Mouse (Mus musculus): ENCODE data around the gene Svs1. TPM values are rescaled to one million over a fixed set of nuclear protein-coding genes. Genes with fewer than 3 reads are reported as not detected.
A peak's percentile ranks its signal among the peaks of the same experiment; 100 is the strongest.

Gene Svs1
- polyA plus RNA-seq, 1 experiment from 2014 or later, result not detected

- Histone ChIP-seq H3K4me2 (no peak overlapping the region), H3K36me3 (no peaks in the 10 kb centered on the region), H3K27ac (no peak overlapping the region), H3K4me3 (no peak overlapping the region), H3K9ac (no peak overlapping the region), H3K9me3 (no peaks in the 10 kb centered on the region), H3K4me1 (replicated peaks) (no peaks in the 10 kb centered on the region), H3K27me3 (no peaks in the 10 kb centered on the region)
- WGBS, result 58% methylated on average over 1 of the region's 1 CpGs
- no peak for ATAC-seq (ENCODE audit: low FRiP score)
These were observed 7.0 kb upstream of the Svs1 start for GRCm38 (mm10) chr6:48979616-48980015.

- no peak overlapping the region for H3K9ac ChIP-seq
- no peaks in the 10 kb centered on the region for H3K27me3 ChIP-seq
- H3K27ac ChIP-seq, result no peak overlapping the region
- no peak overlapping the region for H3K4me2 ChIP-seq
- H3K4me3 ChIP-seq, result no peak overlapping the region
- no peaks in the 10 kb centered on the region for H3K36me3 ChIP-seq
- no peak for ATAC-seq (ENCODE audit: low FRiP score)
- no peaks in the 10 kb centered on the region for H3K9me3 ChIP-seq
- 75% methylated on average over 3 of the region's 3 CpGs for WGBS
- H3K4me1 ChIP-seq (replicated peaks), result no peaks in the 10 kb centered on the region
These were observed 4.4 kb upstream of the Svs1 start for GRCm38 (mm10) chr6:48982305-48982704.

GRCm38 (mm10) chr6:48989971-48990370 lies 3.3 kb downstream of the Svs1 start:
- no peaks in the 10 kb centered on the region for H3K27me3 ChIP-seq
- no peaks in the 10 kb centered on the region for H3K4me1 ChIP-seq (replicated peaks)
- H3K9me3 ChIP-seq, result no peaks in the 10 kb centered on the region
- no peaks in the 10 kb centered on the region for H3K36me3 ChIP-seq
- H3K4me2 ChIP-seq, result no peak overlapping the region
- H3K9ac ChIP-seq, result no peak overlapping the region
- 94% methylated on average over 5 of the region's 5 CpGs for WGBS
- no peak for ATAC-seq (ENCODE audit: low FRiP score)
- H3K27ac ChIP-seq, result no peak overlapping the region
- no peak overlapping the region for H3K4me3 ChIP-seq

DNA sequence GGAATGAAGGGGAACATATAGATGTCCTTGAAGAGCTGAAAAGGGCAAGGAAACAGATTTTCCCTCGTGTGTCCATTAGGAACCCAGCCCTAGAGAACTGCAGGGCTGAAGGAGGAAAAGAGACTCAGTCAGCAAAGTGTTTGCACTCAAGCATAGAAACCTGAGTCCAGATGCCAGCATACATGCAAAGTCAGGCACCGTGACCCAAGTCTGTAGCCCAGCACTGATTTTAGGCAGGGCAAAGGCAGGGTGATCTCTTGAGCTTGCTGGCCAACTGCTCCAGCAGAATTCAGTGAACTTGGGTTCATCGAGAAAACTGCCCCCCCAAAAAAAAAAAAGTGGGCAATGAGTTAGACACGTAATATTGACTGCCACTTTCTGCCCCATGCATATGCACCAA lies 5.3 kb downstream of the Svs1 start:
- WGBS, result 83% methylated on average over 4 of the region's 4 CpGs
- no peaks in the 10 kb centered on the region for H3K36me3 ChIP-seq
- H3K27me3 ChIP-seq, result no peaks in the 10 kb centered on the region
- no peak overlapping the region for H3K9ac ChIP-seq
- H3K27ac ChIP-seq, result no peak overlapping the region
- no peak overlapping the region for H3K4me3 ChIP-seq
- no peaks in the 10 kb centered on the region for H3K9me3 ChIP-seq
- no peak for ATAC-seq (ENCODE audit: low FRiP score)
- no peaks in the 10 kb centered on the region for H3K4me1 ChIP-seq (replicated peaks)
- H3K4me2 ChIP-seq, result no peak overlapping the region

- Histone ChIP-seq H3K27me3 (no peaks in the 10 kb centered on the region), H3K4me3 (no peak overlapping the region), H3K9me3 (no peaks in the 10 kb centered on the region), H3K4me1 (replicated peaks) (no peaks in the 10 kb centered on the region), H3K27ac (no peak overlapping the region), H3K4me2 (no peak overlapping the region), H3K9ac (no peak overlapping the region), H3K36me3 (no peaks in the 10 kb centered on the region)
- ATAC-seq (ENCODE audit: low FRiP score), result no peak
- 69% methylated on average over 6 of the region's 6 CpGs for WGBS
These were observed 11.5 kb downstream of the Svs1 start for GRCm38 (mm10) chr6:48998186-48998585.

GRCm38 (mm10) chr6:48998796-48999195 lies 12.1 kb downstream of the Svs1 start:
- 90% methylated on average over 4 of the region's 4 CpGs for WGBS

DNA sequence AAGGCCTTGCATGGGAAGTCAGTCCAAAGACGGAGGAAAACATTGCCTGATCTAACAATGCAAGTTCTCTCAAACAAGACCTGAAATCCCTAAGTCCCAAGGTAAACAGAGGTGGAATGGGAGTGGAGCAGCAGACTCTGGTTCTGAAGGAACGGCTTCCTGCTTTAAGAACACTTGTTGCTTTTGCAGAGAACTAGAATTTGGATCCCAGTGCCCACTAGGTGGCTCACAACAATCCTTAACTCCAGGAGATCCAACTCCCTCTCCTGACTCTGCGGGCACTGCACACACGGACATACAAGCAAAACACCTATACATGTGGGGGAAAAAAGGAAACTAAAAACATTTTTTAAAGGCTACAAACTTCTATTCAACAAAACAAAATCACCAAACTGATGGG lies 16.7 kb downstream of the Svs1 start:
- Histone ChIP-seq H3K9ac (no peak overlapping the region), H3K27ac (no peak overlapping the region), H3K9me3 (no peaks in the 10 kb centered on the region), H3K36me3 (no peaks in the 10 kb centered on the region), H3K4me1 (replicated peaks) (peaks cover 3% of the 10 kb centered on the region; the same call in 1 of the 2 replicates), H3K4me2 (no peak overlapping the region), H3K27me3 (no peaks in the 10 kb centered on the region), H3K4me3 (no peak overlapping the region)
- ATAC-seq (ENCODE audit: low FRiP score), result no peak
- 56% methylated on average over 4 of the region's 4 CpGs for WGBS

More at GRCm38 (mm10) chr6:48998796-48999195, 12.1 kb downstream of the Svs1 start:
- ATAC-seq (ENCODE audit: low FRiP score), result no peak
- Histone ChIP-seq H3K4me1 (replicated peaks) (no peaks in the 10 kb centered on the region), H3K36me3 (no peaks in the 10 kb centered on the region), H3K27me3 (no peaks in the 10 kb centered on the region), H3K27ac (no peak overlapping the region), H3K9me3 (no peaks in the 10 kb centered on the region), H3K4me2 (no peak overlapping the region), H3K9ac (no peak overlapping the region), H3K4me3 (no peak overlapping the region)

DNA sequence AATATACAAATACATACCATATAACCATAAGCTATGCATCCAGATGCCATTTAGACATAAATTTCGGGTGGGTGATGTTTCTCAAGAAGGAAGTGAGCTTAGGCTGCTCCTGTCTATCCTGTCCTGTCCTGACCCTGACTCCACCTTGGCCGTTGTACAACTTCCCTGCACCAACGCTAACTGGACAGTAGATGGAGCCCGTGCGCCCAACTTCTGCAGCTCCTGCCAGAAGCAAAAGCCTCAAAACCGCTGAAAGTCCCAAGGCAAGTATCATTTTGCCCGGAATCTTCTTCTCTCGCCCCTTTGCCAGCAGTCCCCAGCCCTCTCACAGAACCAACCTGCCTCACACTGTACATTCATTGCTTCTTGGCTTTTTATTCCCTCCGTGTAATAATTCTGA lies 21.3 kb downstream of the Svs1 start:
- Histone ChIP-seq H3K36me3 (no peaks in the 10 kb centered on the region), H3K9me3 (peaks cover 5% of the 10 kb centered on the region; the same call in 1 of the 2 replicates), H3K27me3 (peaks cover 7% of the 10 kb centered on the region; the same call in 1 of the 2 replicates), H3K9ac (peak overlapping the region; percentile 35), H3K4me3 (peak overlapping the region; percentile 28), H3K27ac (no peak overlapping the region), H3K4me1 (replicated peaks) (peaks cover 9% of the 10 kb centered on the region; the same call in 1 of the 2 replicates), H3K4me2 (peak overlapping the region; percentile 53)
- WGBS, result 3% methylated on average over 9 of the region's 9 CpGs
- ATAC-seq (ENCODE audit: low FRiP score), result peak; percentile 43; the same call in 1 of the 2 replicates

DNA sequence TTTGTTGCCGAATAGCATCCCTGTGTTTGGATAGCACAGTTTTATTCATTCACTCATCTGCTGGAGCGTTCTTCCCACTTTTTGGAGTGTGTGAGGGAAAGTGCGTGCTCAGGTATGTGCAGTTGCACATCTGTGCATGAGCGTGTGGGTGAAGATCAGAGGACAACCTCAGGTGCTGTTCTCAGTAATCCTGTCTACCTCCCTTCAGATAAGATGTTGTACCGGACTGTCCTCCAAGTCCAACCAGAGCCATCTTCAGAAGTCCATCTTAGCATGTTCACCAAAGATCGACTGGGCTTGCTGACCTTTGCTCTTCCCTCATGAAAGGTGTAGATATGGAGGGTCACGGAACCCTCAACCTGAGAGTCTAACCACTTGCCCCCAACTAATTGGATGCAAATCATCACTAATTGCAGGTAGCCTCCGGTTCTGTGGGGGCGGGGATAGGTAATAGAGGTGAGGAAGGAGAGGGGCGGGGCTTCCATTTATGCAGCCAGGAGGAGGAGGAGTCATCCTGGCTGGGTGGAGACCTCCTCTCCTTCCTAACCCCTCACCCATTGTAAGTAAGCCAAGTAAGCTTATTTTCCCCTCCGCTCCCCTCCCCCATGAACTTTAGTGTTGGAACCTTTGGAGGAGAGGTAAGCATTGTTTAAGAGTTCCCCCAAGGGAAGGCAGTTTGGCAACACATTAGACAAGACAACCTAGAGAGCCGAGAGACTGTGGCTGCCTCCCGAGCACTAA lies 21.9 kb downstream of the Svs1 start:
- 35% methylated on average over 13 of the region's 13 CpGs for WGBS
- Histone ChIP-seq H3K4me2 (peak overlapping the region; percentile 53), H3K4me3 (peak overlapping the region; percentile 28), H3K27me3 (peaks cover 7% of the 10 kb centered on the region; the same call in 1 of the 2 replicates), H3K9ac (peak overlapping the region; percentile 35), H3K27ac (no peak overlapping the region), H3K9me3 (peaks cover 5% of the 10 kb centered on the region; the same call in 1 of the 2 replicates), H3K4me1 (replicated peaks) (peaks cover 9% of the 10 kb centered on the region; the same call in 1 of the 2 replicates), H3K36me3 (no peaks in the 10 kb centered on the region)
- ATAC-seq (ENCODE audit: low FRiP score), result 0 out of 2 replicates have a peak, but pooled peaks have one; percentile 28

GRCm38 (mm10) chr6:49009161-49009555 lies 22.5 kb downstream of the Svs1 start:
- H3K4me2 ChIP-seq, result no peak overlapping the region
- ATAC-seq (ENCODE audit: low FRiP score), result no peak
- H3K4me1 ChIP-seq (replicated peaks), result peaks cover 9% of the 10 kb centered on the region; the same call in 1 of the 2 replicates
- peaks cover 7% of the 10 kb centered on the region; the same call in 1 of the 2 replicates for H3K27me3 ChIP-seq
- 52% methylated on average over 7 of the region's 7 CpGs for WGBS
- H3K27ac ChIP-seq, result no peak overlapping the region
- H3K36me3 ChIP-seq, result no peaks in the 10 kb centered on the region
- H3K4me3 ChIP-seq, result no peak overlapping the region
- peaks cover 5% of the 10 kb centered on the region; the same call in 1 of the 2 replicates for H3K9me3 ChIP-seq
- H3K9ac ChIP-seq, result no peak overlapping the region

DNA sequence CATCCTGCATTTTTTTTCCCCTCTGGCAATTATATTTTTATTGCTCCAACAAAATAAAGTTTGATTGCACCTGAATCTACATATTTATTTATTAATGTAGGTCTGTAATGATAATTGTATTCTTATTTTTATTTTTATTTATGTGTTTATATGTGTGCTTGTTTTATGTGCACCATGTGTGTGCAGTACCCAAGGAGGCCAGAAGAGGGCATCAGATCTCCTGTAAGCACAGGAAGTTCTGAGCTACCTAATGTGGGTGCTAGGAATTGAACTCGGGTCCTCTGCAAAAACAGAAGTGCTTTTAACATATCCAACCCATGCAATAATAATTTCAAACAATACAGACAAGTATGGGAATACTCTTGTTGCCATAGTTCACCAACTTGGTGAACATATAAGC lies 23.0 kb downstream of the Svs1 start:
- no peak overlapping the region for H3K9ac ChIP-seq
- H3K36me3 ChIP-seq, result no peaks in the 10 kb centered on the region
- H3K27me3 ChIP-seq, result peaks cover 7% of the 10 kb centered on the region; the same call in 1 of the 2 replicates
- H3K27ac ChIP-seq, result no peak overlapping the region
- whole genome bisulfite sequencing, result 90% methylated on average over 1 of the region's 1 CpGs
- no peak overlapping the region for H3K4me3 ChIP-seq
- peaks cover 9% of the 10 kb centered on the region; the same call in 1 of the 2 replicates for H3K4me1 ChIP-seq (replicated peaks)
- ATAC-seq (ENCODE audit: low FRiP score), result no peak
- H3K4me2 ChIP-seq, result no peak overlapping the region
- peaks cover 5% of the 10 kb centered on the region; the same call in 1 of the 2 replicates for H3K9me3 ChIP-seq

DNA sequence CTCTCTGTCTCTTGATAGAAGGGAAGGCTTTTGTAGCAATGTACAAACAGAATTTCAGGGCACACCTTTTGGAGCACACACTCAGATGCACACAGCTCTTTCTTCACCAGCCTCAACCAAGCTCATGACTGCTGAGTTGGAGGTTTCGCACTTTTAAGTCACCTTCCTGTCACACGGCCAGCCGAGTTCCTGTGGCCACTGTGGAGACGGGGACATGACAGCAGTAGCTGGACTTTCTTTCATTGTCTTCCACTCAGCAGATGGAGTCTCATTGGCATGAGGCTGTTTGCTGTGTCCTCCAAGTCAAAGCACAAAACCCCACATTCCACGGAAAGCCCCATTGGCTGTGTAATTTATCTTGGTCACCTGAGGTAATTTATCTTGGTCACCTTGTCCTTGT lies 24.5 kb downstream of the Svs1 start:
- peaks cover 7% of the 10 kb centered on the region; the same call in 1 of the 2 replicates for H3K27me3 ChIP-seq
- 73% methylated on average over 5 of the region's 5 CpGs for WGBS
- H3K4me3 ChIP-seq, result no peak overlapping the region
- peaks cover 5% of the 10 kb centered on the region; the same call in 1 of the 2 replicates for H3K9me3 ChIP-seq
- H3K4me2 ChIP-seq, result no peak overlapping the region
- no peak overlapping the region for H3K9ac ChIP-seq
- H3K27ac ChIP-seq, result no peak overlapping the region
- peaks cover 9% of the 10 kb centered on the region; the same call in 1 of the 2 replicates for H3K4me1 ChIP-seq (replicated peaks)
- no peak for ATAC-seq (ENCODE audit: low FRiP score)
- no peaks in the 10 kb centered on the region for H3K36me3 ChIP-seq

Data from hindbrain, embryonic 13.5 days (tissue).